Mouse (Mus musculus): ENCODE measurements around the gene Sdk2.

DNA sequence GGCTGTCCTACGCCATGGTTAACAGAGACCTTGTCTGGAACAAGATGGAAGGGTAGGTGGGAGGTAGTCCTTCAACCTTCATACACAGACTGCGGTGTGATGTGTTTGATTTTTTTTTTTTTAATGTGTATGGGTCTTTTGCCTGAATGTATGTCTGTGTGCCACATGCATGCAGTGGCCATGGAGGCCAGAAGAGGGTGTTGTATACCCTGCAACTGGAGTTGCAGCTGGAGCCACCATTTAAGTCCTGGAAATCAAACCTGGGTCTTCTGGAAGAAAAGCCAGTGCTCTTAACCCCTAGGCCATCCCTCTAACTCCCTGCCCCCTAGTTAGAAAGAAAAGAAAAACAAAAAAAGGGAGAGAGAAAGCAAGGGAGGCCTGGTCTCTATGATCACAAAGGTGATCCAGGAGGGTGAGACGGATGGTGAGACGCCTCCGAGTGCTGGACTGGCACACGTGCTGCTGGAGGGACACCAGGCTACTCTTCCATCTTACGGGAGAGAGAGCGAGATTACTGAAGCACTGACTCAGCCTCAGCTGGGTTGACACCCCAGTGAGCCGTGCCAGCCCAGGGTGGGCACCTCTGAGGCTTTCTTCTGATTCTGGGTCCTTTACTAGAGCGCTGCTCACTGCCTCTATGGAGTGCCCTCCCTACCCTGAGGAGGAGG, 334.8 kb downstream of the Sdk2 start:
- TF ChIP-seq ZC3H11A (IDR thresholded peaks at IDR 0.05; ENCODE audit: low read depth, low read length) (peak; percentile 39), CTCF (IDR thresholded peaks at IDR 0.05 in 2 of 3, conservative IDR thresholded peaks at IDR 0.05 in 1 of 3; ENCODE audit: control insufficient read depth in 1 of 3, insufficient read depth in 1 of 3, low read depth in 2 of 3, low read length in 3 of 3, poor library complexity in 1 of 3, severe bottlenecking in 1 of 3) (peak; percentile 8 to 48 (median 43); a peak in 3 of 6 replicates)
